In genomic region chr8:106971916-106972315, GRCm38 (mm10) we compare ENCODE assay signal across 11 mouse cellular contexts. TPM values are rescaled to one million over a fixed set of nuclear protein-coding genes. Genes with fewer than 3 reads are reported as not detected.
DNase-seq lines count a peak whose midpoint lies in the region; ATAC-seq and TF ChIP-seq lines count a peak whose summit lies in the region.
"Had no signal": no experiment of that assay in that cellular context is flagged by ENCODE, and none has a peak within 500 bp of the region (broad histone marks: within the 10 kb centered on the region; RNA-seq: fewer than 3 reads in every experiment).

No protein-coding gene starts in this region.

- no peaks in the 10 kb centered on the region for H3K27me3 ChIP-seq in kidney, embryonic 16.5 days (ENCODE audit: insufficient read depth, low read length)
- no peaks in the 10 kb centered on the region for H3K27me3 ChIP-seq in myocyte (ENCODE audit: control insufficient read depth, insufficient read depth, insufficient read length)
- H3K27me3 ChIP-seq in hindbrain, postnatal 0 days (ENCODE audit: insufficient read depth, low read length), result no peaks in the 10 kb centered on the region

- no peak for ATAC-seq in kidney, embryonic 16.5 days (ENCODE audit: low FRiP score, low TSS enrichment)
- no peak for ATAC-seq in hindbrain, postnatal 0 days

- DNase-seq in kidney, adult 8-10 months, result peak; percentile 25 to 26
- DNase-seq in heart, postnatal 4 days, result peak; percentile 32
- DNase-seq in right cerebral cortex, postnatal 14 days, result no peak
- DNase-seq in hindbrain, postnatal 0 days (ENCODE audit: low spot score), result no peak
- DNase-seq: layer of hippocampus, postnatal 36 days; right cerebral cortex, postnatal 4 days; thymus, postnatal 25 days had no signal

- no peak overlapping the region for H3K9ac ChIP-seq in kidney, embryonic 16.5 days (replicated peaks; ENCODE audit: low read length)
- H3K9ac ChIP-seq in hindbrain, postnatal 0 days (replicated peaks; ENCODE audit: low read length), result no peak overlapping the region
- H3K9ac ChIP-seq: neural tube, embryonic 13.5 days had no signal

- H3K4me3 ChIP-seq in kidney, embryonic 16.5 days (ENCODE audit: low read length), result no peak overlapping the region
- no peak overlapping the region for H3K4me3 ChIP-seq in embryonic fibroblast, embryonic 13.5 days (ENCODE audit: insufficient read depth, low read length)
- no peak overlapping the region for H3K4me3 ChIP-seq in myocyte
- H3K4me3 ChIP-seq in hindbrain, postnatal 0 days (ENCODE audit: low read length), result no peak overlapping the region
- H3K4me3 ChIP-seq: neural tube, embryonic 13.5 days had no signal

- TF ChIP-seq CTCF in embryonic fibroblast, embryonic 13.5 days (IDR thresholded peaks at IDR 0.05; ENCODE audit: borderline replicate concordance, insufficient read depth, low read length), result no peak
- no peak for TF ChIP-seq CTCF in hindbrain, postnatal 0 days (IDR thresholded peaks at IDR 0.05; ENCODE audit: low read depth)

- H3K4me1 ChIP-seq in kidney, embryonic 16.5 days (ENCODE audit: insufficient read depth, low read length), result 0 out of 2 replicates have a peak, but pooled peaks cover 3% of the 10 kb centered on the region
- peaks cover 13% of the 10 kb centered on the region for H3K4me1 ChIP-seq in embryonic fibroblast, embryonic 13.5 days (ENCODE audit: control insufficient read depth, insufficient read depth, low read length)
- no peaks in the 10 kb centered on the region for H3K4me1 ChIP-seq in hindbrain, postnatal 0 days (ENCODE audit: insufficient read depth, low read length)
- H3K4me1 ChIP-seq: neural tube, embryonic 13.5 days had no signal

- no peak overlapping the region for H3K4me2 ChIP-seq in kidney, embryonic 16.5 days (replicated peaks; ENCODE audit: low read depth, low read length)
- peak overlapping the region; percentile 64 for H3K4me2 ChIP-seq in myocyte (ENCODE audit: low read depth)
- H3K4me2 ChIP-seq in hindbrain, postnatal 0 days (ENCODE audit: low read depth, low read length), result no peak overlapping the region
- H3K4me2 ChIP-seq: neural tube, embryonic 13.5 days had no signal

- 65% methylated on average over 5 of the region's 5 CpGs for WGBS in kidney, embryonic 16.5 days
- WGBS in hindbrain, postnatal 0 days, result 74% methylated on average over 5 of the region's 5 CpGs

- no peaks in the 10 kb centered on the region for H3K36me3 ChIP-seq in kidney, embryonic 16.5 days (ENCODE audit: insufficient read depth, low read length)
- H3K36me3 ChIP-seq in myocyte (ENCODE audit: control insufficient read depth, insufficient read depth), result no peaks in the 10 kb centered on the region
- H3K36me3 ChIP-seq in hindbrain, postnatal 0 days (ENCODE audit: insufficient read depth, low read length), result no peaks in the 10 kb centered on the region
- H3K36me3 ChIP-seq: neural tube, embryonic 13.5 days had no signal

- no peak overlapping the region for H3ac ChIP-seq in myocyte (ENCODE audit: control insufficient read depth, insufficient read length)

- peaks cover 30% of the 10 kb centered on the region for H3K79me2 ChIP-seq in myocyte (ENCODE audit: control insufficient read depth, insufficient read depth)

- no peaks in the 10 kb centered on the region for H3K9me3 ChIP-seq in kidney, embryonic 16.5 days (ENCODE audit: low read length)
- H3K9me3 ChIP-seq in hindbrain, postnatal 0 days (ENCODE audit: low read length), result no peaks in the 10 kb centered on the region
- H3K9me3 ChIP-seq: neural tube, embryonic 13.5 days had no signal

- no peak overlapping the region for H3K27ac ChIP-seq in kidney, embryonic 16.5 days (ENCODE audit: low read length)
- H3K27ac ChIP-seq in embryonic fibroblast, embryonic 13.5 days (ENCODE audit: insufficient read depth, low read length), result peak overlapping the region; percentile 61
- H3K27ac ChIP-seq in hindbrain, postnatal 0 days, result no peak overlapping the region
- H3K27ac ChIP-seq: neural tube, embryonic 13.5 days had no signal

- no peak for TF ChIP-seq POLR2A in embryonic fibroblast, embryonic 13.5 days (IDR thresholded peaks at IDR 0.05; ENCODE audit: low read depth, low read length)
- no peak for TF ChIP-seq POLR2A in myocyte (IDR thresholded peaks at IDR 0.05; ENCODE audit: insufficient read length, low read depth)

TF ChIP-seq in myocyte, 11 proteins besides CTCF, POLR2A, EP300 and RAD21:
- TF ChIP-seq CEBPB (IDR thresholded peaks at IDR 0.05; ENCODE audit: insufficient read depth, poor library complexity, severe bottlenecking) (peak; percentile 79), MYOG (IDR thresholded peaks at IDR 0.05; ENCODE audit: control insufficient read depth in 1 of 3, insufficient read depth in 1 of 3, insufficient read length in 2 of 3, low read depth in 2 of 3) (no peak), POLR2AphosphoS2 (IDR thresholded peaks at IDR 0.05; ENCODE audit: insufficient read length, low read depth) (no peak), MYOD1 (IDR thresholded peaks at IDR 0.05; ENCODE audit: control insufficient read depth in 1 of 3, insufficient read length in 2 of 3, low read depth in 2 of 3) (no peak)

RNA-seq across cellular contexts. Expression of gene Sntb2, which starts 36.4 kb away (rescaled TPM):
- 12.2 and 15.9 TPM in 2 replicates for polyA plus RNA-seq in kidney, embryonic 16.5 days (2015; fragmentation: Nextera tagmentation; extraction: Ambion mirVana)
- 18.9 and 23.3 TPM in 2 replicates for polyA plus RNA-seq in embryonic fibroblast, embryonic 13.5 days (2011; ENCODE audit: insufficient read length, low read depth, missing spikeins)
- total RNA-seq in heart, postnatal 4 days (2021), result 10 to 100 TPM; 26.5 to 27.5 TPM
- 5.6 TPM for polyA plus RNA-seq in myocyte (2012; fragmentation: generic; extraction: Trizol)
- total RNA-seq in hindbrain, postnatal 0 days (2014; rRNA removed), result 7.3 and 8.7 TPM in 2 replicates
- 4.6 and 6.0 TPM in 2 replicates for polyA plus RNA-seq in hindbrain, postnatal 0 days (2015; fragmentation: Nextera tagmentation; extraction: Ambion mirVana)

RNA-seq across cellular contexts. Expression of gene Vps4a, which starts 59.1 kb away (rescaled TPM):
- 68.0 and 68.8 TPM in 2 replicates for polyA plus RNA-seq in kidney, embryonic 16.5 days (2015; fragmentation: Nextera tagmentation; extraction: Ambion mirVana)
- polyA plus RNA-seq in embryonic fibroblast, embryonic 13.5 days (2011; ENCODE audit: insufficient read length, low read depth, missing spikeins), result 47.0 and 48.3 TPM in 2 replicates
- 10 to 100 TPM; 54.2 to 59.1 TPM for total RNA-seq in heart, postnatal 4 days (2021)
- polyA plus RNA-seq in myocyte (2012; fragmentation: generic; extraction: Trizol), result 35.4 TPM
- 81.6 and 92.3 TPM in 2 replicates for total RNA-seq in hindbrain, postnatal 0 days (2014; rRNA removed)
- 153 and 155 TPM in 2 replicates for polyA plus RNA-seq in hindbrain, postnatal 0 days (2015; fragmentation: Nextera tagmentation; extraction: Ambion mirVana)

Comparison
In these comparisons a context has a peak if more than half of its experiments do, and no peak if none do; other contexts are left out.
1. DNase-seq: peak in kidney, adult 8-10 months (2 of 2) and heart, postnatal 4 days (single experiment); none in right cerebral cortex, postnatal 14 days (single experiment) and hindbrain, postnatal 0 days (single experiment).